Mouse (Mus musculus) ovary, postnatal 36 days (tissue): ENCODE measurements around the gene Camta2.

Source experiments
- DNase-seq: peaks from one replicate; pipeline ENCODE4 v3.0.0; 2022; ENCODE audit warnings: low spot score, mixed read lengths

Camta2 gene

DNA sequence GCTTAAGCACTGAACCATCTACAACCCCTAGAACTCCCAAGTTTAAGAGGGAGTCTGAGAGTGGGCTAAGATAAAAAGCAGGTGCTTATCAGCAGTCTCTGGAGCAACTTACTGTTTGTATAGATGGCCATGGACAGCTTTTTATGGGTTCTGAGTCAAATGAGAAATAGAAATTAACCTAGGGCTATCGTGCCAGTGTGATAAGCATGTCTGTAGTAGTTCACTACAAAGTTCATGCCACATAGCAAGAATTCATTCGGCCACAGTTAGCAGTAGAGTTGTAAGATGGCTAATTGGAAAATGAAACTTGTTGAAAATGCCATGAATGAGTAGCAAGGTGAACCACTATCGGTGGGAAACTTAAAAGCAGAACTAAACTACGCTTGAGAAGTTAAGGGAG, 39.4 kb downstream of the Camta2 start:
- DNase-seq = no peak

DNA sequence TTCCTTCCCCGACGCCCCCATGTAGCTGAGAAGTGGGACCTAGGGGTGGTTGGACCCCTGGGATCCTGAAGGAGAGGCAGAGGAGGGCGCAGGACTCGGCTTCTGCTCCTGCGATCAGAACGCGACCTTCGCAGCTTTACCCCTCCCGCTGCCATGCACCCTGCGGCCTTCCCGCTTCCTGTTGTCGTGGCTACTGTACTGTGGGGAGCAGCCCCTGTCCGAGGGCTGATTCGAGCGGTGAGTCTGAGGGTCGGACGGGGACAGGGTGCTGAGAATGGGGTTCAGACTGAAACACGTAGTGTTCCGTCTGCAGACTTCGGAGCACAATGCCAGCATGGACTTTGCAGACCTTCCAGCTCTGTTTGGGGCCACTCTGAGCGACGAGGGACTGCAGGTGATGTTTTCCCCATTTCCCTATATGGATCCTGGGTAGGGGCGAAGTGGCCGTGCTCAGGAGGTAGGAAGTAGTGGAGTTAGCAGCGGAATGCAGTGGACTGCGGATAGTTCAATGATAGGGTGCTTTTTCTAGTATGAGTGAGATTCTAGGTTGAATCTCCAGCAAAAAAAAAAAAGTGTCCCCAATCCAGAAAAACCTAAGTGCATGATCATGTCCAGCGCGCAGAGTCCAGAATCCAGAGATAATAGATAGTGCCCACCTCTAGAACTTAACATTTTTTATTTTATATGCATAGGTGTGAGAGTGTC, 40.0 kb downstream of the Camta2 start:
- peak; percentile 50 for DNase-seq

DNA sequence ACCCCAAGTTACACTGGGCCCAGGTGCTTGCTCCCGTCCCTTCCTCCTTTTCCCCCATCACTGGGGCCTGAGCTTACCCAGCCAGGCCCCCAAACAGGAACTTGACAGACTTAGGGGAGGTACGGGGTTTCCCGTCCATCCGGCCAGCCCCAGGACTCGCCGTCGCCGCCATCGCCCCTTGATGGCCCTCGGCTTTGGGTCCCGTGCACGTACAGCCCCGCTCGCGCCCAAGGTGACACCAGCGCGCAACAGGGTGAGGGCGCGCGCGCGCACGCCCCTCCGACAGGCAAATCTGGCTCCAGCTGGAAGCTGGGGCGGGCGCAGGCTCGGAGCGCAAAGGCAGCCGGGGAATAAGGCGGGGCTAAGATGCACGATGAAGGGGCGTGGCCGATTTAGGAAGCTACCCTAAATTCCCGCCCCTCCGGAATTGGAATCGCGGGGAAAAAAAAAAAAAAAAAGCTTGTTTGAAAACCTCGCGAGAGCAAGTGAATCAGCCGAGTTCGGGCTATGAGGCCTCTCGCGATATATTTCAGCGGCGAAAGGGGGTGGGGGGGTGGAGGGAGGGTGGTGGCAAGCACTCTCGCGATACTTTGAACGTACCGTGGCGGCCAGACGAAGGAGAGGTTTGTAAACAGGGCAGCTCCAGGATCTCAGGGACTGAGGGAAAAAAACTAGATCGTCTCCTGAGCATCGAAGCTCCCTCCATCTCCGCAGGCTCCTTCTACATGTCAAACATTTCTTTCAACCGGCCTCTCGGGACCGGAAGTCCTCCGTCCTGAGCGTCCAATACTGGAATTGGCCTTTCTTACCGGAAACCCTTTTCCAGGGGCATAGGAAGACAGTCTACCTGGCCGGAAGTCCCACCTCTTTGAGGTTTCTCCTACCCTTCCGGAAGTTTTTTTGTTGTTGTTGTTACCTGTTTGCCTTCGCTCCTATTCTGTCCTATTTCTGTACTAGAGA, 40.9 kb downstream of the Camta2 start, which contains the start of the genes Rnf167 and Slc25a11:
Gene Rnf167, plus strand, starts transcription at position 545 of the 960 bp plus-strand sequence.
Gene Slc25a11, minus strand, starts transcription at position 789 of the 960 bp plus-strand sequence.
- DNase-seq = peak; percentile 94

DNA sequence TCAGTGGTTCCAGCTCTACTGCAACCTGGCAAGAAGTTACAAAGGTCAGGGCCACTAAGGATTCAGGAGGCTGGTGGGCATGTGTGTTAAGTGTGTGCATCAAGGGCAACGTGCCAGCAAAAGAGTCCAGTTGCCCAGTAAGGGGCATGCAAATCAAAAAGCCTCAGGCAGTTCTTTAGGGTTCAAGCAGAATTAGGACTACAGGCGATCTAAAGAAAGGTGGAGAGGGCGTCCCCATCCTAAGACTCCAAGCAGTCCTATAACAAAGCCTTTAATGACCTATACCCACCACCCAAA, 41.7 kb downstream of the Camta2 start:
- DNase-seq = no peak

DNA sequence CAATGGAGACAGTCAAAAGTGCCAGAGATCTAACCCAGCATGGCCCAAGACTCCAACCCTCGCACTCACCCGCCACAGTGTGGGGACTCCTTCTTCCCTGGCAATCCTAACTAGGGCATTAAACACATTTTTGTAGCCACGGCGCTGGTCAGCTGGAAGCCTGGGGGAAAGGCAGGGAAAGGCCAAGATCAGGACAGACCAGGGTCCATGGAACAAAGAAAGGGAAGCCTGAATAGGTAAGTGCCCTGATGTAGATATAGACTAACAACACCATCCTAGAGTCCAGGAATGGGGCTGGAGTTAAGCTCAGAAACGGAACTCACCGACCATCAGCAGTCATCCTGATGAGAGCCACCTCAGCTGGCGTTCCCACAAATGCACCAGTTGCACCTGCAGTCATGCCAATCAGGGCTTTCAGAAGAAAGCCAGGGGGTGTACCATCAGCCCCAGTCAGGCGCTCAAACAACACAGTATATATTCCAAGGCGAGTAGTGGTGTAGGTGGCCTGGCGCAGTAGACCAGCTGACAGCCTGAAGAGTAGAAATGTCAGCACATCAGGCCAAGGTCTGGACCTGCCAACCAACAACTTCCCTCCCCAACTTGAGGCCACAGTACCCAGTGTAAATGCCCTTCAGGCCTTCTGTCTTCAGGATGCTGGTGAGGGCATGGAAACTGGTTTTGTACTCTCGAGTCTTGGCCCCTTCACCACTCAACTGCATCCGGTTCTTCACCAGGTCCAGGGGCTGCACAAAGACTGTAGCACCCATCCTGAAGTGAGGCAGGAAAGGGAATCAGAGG, 42.2 kb downstream of the Camta2 start:
- no peak for DNase-seq

DNA sequence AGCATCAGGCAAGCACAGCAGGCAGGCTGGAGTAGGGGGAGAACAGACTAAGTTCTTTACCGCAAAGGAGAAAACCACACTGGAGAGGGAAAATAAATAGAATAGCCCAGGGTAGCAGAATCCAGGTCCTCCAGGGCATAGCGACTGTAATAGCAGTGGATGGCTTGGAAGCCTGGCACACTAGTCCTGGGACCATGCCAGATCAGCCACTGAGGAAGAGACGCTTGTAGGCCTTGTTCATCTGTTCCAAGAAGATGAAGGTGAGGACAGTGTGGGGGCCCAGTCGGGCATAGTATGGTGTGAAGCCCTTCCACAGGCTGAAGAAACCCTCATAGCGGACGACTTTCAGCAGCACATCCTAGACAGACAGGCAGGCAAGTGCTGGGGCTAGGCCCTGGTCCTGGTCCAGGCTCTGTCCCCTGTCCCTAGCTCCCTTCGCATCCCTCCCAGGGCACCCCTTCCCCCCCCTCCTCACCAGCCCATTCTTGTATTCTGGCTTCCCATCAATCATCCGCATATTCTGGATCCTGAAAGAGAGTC, 43.3 kb downstream of the Camta2 start:
- DNase-seq = no peak

DNA sequence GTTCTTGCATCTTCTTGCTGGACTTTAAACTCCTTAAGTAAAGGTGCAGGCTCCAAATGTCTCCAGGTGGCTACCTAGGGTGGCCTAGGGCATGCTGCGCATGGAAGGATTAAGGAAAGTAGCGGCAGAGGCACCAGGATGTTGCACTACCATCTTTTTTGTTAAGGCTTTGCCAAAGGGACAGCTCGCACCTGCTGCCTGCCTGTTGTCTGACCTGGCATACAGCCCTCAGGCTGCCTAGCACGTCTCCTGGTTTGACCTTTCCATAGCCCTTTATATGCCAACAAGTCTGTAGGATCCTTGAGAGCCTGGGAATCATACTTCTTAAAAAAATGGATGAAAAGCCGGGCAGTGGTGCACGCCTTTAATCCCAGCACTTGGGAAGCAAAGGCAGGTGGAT, 44.9 kb downstream of the Camta2 start:
- no peak for DNase-seq

DNA sequence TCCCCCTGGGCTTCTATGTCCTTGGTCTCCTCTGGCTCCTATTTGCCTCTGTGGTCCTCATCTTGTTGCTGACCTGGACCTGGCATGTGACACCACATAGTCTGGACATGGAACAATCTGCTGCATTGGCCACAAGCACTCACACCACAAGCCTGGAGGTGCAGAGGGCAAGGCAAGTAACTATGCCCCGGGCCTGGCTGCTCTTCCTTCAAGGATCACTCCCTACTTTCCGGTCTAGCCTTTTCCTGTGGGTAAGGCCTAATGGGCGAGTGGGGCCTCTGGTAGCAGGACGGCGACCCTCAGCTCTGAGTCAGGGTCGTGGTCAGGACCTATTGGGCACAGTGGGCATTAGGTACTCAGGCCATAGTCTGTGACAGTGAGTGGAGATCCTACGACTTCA, 46.7 kb downstream of the Camta2 start:
- DNase-seq = no peak

DNA sequence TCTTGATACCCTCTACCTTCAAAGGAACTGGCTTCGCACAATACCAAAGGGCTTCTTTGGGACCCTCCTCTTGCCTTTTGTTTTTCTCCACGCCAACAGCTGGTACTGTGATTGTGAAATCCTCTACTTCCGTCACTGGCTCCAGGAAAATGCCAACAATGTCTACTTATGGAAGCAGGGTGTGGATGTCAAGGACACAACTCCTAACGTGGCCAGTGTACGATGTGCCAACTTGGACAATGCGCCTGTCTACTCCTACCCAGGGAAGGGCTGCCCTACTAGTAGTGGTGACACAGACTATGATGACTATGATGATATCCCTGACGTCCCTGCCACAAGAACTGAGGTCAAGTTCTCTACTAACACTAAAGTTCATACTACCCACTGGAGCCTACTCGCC, 47.9 kb downstream of the Camta2 start:
- no peak for DNase-seq

DNA sequence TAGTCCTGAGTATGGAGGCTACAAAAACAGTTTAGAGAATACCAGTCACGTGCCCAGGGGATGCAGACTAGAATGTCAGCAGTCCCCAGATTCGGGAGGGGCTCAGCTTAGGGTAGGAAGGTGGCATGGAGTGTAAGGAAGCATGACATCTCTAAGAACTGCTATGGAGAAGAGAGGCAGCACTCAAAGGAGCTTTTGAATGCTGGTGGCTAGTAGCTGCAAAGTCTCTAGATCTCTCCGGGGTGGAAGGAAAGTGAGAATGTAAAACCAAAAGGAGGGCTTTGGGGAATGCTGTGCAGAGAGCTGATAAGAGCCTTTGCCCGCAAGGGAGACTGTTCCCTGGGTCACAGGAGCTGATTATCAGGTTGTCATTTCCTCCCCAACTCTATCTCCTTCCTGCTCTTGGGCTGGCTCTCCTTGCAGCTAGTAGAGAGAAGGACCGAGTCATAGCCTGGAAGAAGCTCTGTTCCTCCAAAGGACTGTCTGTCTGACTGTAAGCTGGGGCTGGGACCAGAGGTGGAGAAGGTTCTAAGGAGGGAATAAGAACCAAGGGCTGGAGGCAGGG, 49.1 kb downstream of the Camta2 start, which contains the start of gene Gp1ba:
Gene Gp1ba, plus strand, starts transcription at position 409 of the 565 bp plus-strand sequence.
- DNase-seq = no peak

DNA sequence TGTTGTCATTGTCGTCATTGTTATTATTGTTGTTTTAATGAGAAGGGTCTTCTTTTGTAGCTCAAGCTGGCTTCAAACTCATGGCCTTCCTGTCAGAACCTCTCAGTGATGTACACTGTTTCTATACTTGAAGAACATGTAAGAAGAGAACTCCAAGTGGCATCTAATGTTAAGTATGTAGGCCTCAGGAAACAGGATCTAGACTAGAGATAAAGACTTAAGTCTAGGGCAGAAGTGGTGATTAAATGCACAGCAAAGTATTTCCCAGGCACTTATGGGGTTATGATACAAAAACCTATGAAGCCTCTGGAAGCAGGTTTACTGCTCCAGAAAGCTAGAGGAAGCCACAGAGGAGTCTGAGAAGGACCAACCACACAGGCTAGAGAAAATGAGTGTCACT, 49.6 kb downstream of the Camta2 start:
- no peak for DNase-seq

DNA sequence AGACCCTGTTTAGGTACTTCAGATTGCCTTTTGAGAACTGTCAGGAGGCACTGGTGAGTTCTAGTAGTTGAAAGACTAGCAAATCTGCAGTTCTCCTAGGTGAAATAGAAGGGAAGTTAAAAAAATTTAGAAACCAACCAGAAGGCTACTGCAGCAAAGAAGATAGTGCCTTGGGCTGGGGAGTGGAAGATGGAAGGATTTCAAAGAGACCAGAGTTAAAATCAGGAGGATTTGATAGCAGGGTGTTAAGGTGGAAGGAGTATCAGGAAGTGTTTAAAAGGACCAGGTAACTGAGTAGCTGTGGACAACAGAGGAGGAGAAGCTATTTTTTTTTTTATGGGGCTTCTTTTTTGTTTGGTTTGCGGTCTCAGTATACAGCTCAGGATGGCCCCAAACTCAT, 50.1 kb downstream of the Camta2 start:
- DNase-seq = no peak

DNA sequence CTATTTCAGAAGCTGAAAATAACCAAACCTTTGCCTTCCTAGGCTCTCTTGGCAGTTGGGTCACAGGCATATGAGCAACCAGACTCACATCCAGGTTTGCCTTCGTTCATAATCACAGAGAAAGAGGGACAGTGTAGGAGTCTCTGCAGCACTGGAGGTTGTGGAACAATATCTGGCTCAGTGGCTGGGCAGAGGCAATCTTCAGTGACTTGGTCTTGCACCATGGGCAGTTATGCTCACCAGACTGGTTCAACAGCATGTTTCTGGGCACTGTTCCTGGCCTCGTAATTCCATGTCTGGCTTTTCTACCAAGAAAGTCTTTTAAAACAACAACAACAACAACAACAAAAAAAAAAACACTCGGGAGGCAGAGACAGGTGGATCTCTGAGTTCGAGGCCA, 52.3 kb downstream of the Camta2 start:
- DNase-seq = no peak

DNA sequence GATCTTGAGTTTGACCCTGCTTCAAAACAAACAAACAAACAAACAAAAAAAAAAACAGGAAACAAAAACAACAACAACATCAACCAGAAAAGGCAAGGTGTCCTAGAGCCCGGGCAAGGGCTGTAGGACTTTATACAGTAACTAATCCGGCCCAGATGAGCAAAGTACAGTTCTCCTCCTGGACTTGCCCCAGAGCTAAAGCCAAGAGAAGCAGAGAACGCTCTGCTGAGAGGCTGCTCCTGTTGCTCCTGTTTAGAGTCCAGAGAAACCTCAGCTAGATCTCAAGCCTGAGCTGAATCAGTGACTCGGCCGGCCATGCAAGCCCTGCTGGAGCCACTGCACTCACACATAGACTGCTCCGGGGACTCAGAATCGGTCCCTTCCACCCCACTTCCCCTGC, 57.8 kb downstream of the Camta2 start:
- DNase-seq = no peak

DNA sequence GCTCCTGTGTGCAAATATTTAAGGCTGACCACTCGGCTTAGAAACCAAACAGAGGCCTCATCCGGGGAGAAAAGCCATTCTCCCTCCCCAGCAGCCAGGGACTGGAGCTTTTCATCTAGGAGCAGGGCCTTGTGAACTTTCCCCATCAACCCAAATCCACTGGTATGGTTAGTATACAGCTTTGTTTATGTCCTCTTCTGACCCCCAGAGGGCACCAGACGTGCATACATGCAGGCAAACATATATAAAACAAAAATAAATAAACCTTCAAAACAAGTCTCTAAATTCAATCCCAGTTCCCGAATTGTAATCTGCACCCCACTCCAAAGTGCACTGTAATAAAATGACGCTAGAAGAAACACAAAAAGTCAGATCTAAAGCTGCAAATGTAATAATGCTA, 58.3 kb downstream of the Camta2 start:
- DNase-seq = no peak

DNA sequence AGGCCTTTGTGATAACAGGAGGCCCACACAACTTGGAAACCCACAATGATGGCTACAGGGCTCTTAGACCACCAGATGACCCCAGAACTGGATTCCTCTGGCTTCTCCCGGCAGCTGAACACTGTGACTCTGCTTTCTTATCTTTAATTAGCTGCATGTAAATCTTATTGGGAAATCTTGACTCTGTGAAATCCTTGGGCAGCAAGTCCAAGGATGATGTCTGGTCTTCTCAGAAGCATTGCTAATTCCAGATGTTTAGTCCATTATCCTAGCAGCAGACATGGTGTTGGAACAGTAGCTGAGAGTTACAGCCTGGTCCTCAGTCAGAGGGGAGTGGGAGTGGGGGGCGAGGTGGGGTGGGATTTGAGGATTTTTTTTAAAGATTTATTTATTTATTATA, 59.5 kb downstream of the Camta2 start:
- DNase-seq = no peak

DNA sequence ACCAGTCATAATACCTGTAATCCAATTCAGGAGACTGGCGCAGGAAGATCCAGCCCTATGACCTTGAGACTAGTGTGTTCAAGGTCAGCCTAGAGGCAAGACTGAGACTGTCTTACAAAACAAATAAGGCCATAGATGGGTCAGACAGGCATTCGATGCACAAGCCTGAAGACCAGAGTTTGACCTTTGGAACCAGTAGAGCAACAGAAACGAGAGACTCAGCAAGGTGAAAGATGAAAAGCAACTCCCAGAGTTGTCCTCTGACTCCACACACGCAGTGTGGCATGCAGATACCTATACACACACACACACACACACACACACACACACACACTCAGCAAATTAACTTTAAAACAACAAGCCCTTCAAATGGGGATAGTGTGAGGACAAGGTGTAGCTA, 61.0 kb downstream of the Camta2 start:
- no peak for DNase-seq

DNA sequence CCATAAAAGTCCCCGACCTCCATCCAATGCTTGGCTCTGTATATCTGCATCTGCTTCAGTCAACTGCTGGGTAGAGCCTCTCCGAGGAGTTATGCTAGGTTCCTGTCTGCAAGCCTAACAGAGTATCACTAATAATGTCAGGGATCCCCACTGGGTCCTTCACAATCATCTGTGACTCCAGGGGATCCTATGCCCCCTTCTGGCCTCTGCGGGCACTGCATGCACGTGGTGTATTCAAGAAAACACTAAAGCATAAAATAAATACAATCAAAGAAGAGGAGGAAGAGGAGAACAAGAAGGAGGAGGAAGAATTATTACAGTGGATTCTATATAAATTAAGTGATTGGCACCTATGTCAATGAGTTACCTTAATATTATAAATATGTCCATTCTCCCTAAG, 62.4 kb downstream of the Camta2 start:
- no peak for DNase-seq

DNA sequence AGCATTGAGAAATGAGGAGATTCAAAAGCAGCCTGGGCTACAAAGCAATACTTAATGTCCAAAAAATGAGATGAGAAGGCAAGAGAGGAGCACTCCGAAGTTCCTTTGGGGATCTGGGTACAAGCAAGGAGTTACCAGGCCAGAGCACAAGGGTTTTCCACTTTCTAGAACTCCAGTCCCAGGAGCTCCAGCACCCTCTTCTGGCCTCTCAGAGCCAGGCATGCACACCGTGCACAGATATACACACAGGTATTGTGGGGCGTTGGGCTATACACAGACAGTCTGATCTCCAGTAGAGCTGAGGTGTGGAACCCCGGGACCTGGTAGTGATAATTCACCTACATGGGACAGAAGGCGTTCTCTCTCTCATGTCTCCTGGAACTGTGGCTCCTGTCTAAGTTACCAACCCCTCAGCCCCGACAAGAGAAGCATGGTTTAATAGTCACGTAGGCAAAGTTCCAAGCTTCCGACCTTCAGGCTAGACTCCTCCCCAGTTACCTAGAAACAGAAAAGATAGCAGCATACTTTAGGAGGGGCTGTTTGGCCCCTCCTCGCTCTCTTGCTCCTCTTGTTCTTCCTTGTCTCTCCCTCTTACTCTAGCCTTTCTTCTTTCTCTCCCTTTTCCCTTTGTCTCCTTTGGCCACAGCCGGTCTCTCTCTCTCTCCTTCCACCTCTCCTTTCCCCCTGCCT, 64.7 kb downstream of the Camta2 start:
- DNase-seq = no peak

DNA sequence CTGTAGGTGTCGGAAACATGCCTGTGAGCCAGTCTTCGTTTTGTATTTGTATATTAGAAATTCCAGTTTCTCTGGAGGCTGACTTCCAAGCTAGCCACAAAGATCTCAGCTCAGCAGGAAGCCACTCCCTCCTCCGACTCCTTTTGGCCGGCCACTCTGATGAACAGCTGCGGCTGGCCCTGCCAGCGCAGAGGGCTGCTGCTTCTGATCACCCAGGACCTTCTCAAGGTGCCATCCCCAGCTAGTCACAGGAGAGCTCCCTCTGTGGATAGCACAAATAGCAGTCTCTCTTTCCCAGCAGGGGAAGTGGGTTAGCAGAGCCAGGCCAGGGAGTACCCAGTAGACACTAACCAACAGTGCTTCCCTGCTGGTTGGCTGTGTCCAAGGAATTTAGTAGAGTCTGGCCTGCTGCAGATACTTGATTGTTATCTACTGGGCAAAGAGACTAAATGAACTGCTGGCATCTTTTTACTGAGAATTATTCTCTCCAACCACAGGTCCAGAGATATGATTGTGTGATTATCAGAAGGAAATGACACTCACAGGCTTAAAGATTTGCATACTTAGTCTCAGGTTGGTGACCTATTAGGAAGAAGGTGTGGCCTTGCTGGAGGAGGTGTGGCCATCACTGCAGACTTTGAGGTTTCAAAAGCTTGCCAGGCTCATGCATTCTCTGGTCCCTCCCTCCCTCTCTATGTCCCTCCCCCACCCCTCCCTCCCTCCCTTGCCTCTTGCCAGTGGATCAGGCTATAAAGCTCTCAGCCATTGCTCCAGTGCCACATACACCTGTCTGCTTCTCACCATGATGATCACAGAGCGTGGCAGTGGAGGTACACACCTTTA, 65.7 kb downstream of the Camta2 start:
- DNase-seq = no peak
